Mouse (Mus musculus): ENCODE data around the gene 1700061G19Rik. TPM values are rescaled to one million over a fixed set of nuclear protein-coding genes. Genes with fewer than 3 reads are reported as not detected.
"Not testable (repeated sequence)": the region's sequence is repeated elsewhere in the genome, so short reads cannot be mapped to it uniquely, and the experiment has no call there.

The 1700061G19Rik gene
- polyA plus RNA-seq, 1 experiment from 2014 or later = 0.15 TPM

DNA sequence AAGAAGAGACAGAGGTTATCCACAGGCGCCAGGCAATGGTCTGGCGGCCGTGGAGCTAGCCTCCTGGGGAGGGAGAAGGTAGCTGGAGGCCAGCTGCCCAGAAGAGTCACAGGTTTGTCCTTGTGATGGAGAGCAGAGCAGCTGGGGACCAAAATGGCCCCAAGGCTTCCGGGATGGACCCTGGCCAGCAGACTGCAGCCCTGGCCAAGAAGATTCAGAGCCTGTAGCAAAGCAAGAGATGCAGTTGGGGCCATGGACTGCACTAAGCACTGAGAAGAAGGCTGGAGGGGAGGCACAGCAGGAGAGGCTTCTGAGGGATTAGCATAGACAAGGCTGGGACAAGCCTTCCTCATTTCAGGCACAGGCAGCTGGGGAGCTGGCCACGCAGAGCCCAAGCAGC is 27.4 kb downstream of the 1700061G19Rik start:
- Histone ChIP-seq H3K27ac (ENCODE audit: low read depth, low read length) (no peak overlapping the region), H3K36me3 (ENCODE audit: control insufficient read depth, insufficient read depth, low read length) (peaks cover 84% of the 10 kb centered on the region), H3K4me3 (ENCODE audit: low read length) (no peak overlapping the region), H3K9ac (ENCODE audit: low read depth, low read length) (no peak overlapping the region), H3K4me1 (ENCODE audit: control insufficient read depth, insufficient read depth, low read length) (no peaks in the 10 kb centered on the region), H3K9me3 (ENCODE audit: control insufficient read depth, low read length) (no peaks in the 10 kb centered on the region), H3K4me2 (replicated peaks; ENCODE audit: low read depth, low read length) (no peak overlapping the region), H3K27me3 (ENCODE audit: control insufficient read depth, insufficient read depth, low read length) (no peaks in the 10 kb centered on the region)
- ATAC-seq (ENCODE audit: low FRiP score, low TSS enrichment) = no peak
- WGBS = 90% methylated on average over 5 of the region's 5 CpGs

DNA sequence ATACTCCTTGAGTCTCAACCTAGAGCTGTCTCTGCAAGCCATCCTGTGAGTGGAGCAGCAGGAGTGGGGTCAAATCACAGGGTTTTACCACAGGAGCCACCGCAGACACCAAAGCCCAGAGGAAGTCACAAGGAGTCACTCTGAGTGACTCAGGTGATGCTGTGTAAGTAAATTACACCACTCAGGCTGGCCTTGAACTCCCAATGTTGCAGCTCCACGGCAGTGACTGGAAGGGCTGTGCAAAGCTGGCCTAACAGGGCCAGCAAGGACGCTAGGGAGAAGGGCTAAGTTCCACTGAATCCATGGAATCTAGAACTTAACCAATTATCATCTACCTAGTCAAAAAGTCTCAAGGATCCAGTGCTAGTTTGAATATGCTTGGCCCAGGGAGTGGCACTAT is 30.9 kb downstream of the 1700061G19Rik start:
- Histone ChIP-seq H3K36me3 (ENCODE audit: control insufficient read depth, insufficient read depth, low read length) (peaks cover 61% of the 10 kb centered on the region), H3K4me1 (ENCODE audit: control insufficient read depth, insufficient read depth, low read length) (no peaks in the 10 kb centered on the region)

DNA sequence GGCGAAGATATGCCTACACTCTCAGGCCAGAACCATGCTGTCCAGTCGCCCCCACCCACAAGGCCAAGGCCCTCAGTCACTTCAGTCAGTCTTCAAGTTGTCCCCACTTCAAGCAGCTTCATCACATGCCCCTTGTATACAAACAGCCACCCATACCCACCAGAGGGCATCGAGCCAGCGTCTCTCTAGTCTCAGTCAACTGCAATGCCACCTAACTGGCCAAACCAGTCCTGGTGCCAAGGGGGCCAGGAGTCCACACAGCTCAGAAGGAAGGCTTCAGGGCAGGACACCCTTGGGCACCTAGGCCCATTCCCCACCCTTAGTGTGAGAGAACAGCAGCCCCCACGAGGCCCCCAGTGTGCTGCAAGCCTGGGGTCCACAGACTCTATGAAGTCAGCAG is 31.8 kb downstream of the 1700061G19Rik start:
- peaks cover 61% of the 10 kb centered on the region for H3K36me3 ChIP-seq (ENCODE audit: control insufficient read depth, insufficient read depth, low read length)

More for the DNA sequence above, 30.9 kb downstream of the 1700061G19Rik start:
- Histone ChIP-seq H3K27ac (ENCODE audit: low read depth, low read length) (no peak overlapping the region), H3K4me2 (replicated peaks; ENCODE audit: low read depth, low read length) (no peak overlapping the region), H3K27me3 (ENCODE audit: control insufficient read depth, insufficient read depth, low read length) (no peaks in the 10 kb centered on the region), H3K4me3 (ENCODE audit: low read length) (no peak overlapping the region), H3K9ac (ENCODE audit: low read depth, low read length) (no peak overlapping the region), H3K9me3 (ENCODE audit: control insufficient read depth, low read length) (no peaks in the 10 kb centered on the region)
- no peak for ATAC-seq (ENCODE audit: low FRiP score, low TSS enrichment)
- 92% methylated on average over 3 of the region's 3 CpGs for WGBS

DNA sequence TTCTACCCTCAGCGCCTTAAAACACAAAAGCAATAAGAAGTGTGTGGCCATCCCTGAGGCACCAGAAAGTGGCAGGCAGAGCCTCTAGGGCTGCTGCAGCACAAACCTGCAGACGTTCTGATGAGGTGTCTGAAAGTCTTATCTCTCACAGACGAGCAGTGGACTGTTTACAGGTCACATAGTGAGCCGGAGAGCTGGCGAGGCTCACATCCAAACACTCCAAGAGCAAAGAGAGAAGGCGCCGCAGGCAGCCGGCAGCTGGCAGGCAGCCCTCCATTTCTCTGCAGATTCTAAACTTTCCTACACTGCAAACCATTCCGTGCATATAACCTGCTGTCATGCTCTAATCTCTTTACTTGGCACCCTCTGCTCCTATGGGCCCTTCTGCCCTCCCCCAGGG is 32.6 kb downstream of the 1700061G19Rik start:
- Histone ChIP-seq H3K4me1 (ENCODE audit: control insufficient read depth, insufficient read depth, low read length) (no peaks in the 10 kb centered on the region), H3K27ac (ENCODE audit: low read depth, low read length) (no peak overlapping the region), H3K36me3 (ENCODE audit: control insufficient read depth, insufficient read depth, low read length) (peaks cover 55% of the 10 kb centered on the region), H3K4me2 (replicated peaks; ENCODE audit: low read depth, low read length) (no peak overlapping the region), H3K9ac (ENCODE audit: low read depth, low read length) (no peak overlapping the region), H3K27me3 (ENCODE audit: control insufficient read depth, insufficient read depth, low read length) (no peaks in the 10 kb centered on the region), H3K9me3 (ENCODE audit: control insufficient read depth, low read length) (no peaks in the 10 kb centered on the region), H3K4me3 (ENCODE audit: low read length) (no peak overlapping the region)
- WGBS = 83% methylated on average over 9 of the region's 9 CpGs
- ATAC-seq (ENCODE audit: low FRiP score, low TSS enrichment) = no peak

More for the DNA sequence above, 31.8 kb downstream of the 1700061G19Rik start:
- ATAC-seq (ENCODE audit: low FRiP score, low TSS enrichment) = no peak
- H3K27me3 ChIP-seq (ENCODE audit: control insufficient read depth, insufficient read depth, low read length) = no peaks in the 10 kb centered on the region
- no peak overlapping the region for H3K9ac ChIP-seq (ENCODE audit: low read depth, low read length)
- no peak overlapping the region for H3K27ac ChIP-seq (ENCODE audit: low read depth, low read length)
- no peak overlapping the region for H3K4me2 ChIP-seq (replicated peaks; ENCODE audit: low read depth, low read length)
- H3K9me3 ChIP-seq (ENCODE audit: control insufficient read depth, low read length) = no peaks in the 10 kb centered on the region
- 85% methylated on average over 5 of the region's 5 CpGs for WGBS
- no peaks in the 10 kb centered on the region for H3K4me1 ChIP-seq (ENCODE audit: control insufficient read depth, insufficient read depth, low read length)
- H3K4me3 ChIP-seq (ENCODE audit: low read length) = no peak overlapping the region

DNA sequence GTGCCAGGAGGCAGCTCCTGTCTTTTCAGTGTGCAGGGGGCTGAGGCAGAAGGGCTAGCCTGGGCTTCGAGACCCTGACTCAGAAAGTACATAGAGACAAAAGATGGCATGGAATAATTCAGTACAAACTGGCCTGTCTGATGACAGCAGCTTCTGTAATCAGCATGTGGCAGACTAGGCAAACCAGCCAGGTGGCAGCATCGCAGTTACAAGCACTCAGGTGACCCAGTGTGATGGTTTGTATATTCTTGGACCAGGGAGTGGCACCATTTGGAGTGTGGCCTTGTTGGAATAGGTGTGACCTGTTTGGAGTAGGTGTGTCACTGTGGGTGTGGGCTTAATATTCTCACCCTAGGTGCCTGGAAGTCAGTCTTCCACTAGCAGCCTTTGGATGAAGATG is 34.5 kb downstream of the 1700061G19Rik start:
- WGBS = 97% methylated on average over 2 of the region's 2 CpGs
- not testable (repeated sequence) for ATAC-seq (ENCODE audit: low FRiP score, low TSS enrichment)

DNA sequence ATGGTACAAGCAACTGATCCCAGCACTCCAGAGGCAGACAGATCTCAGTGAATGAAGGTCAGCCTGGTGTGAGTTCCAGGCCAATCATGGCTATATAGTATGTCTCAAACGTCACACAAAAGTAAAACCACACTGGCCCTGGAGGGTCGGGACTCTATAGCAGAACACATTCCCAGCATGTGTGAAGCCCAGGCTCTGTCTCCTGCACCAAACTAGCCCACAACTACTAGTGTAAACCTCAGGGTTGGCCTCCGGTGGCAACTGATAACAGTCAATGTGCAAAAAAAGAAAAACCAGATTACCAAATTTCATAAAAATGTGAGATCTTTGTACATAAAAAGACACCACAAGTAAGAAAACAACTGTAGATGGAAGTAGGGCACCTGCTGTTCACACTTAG is 37.7 kb downstream of the 1700061G19Rik start:
- H3K4me1 ChIP-seq (ENCODE audit: control insufficient read depth, insufficient read depth, low read length) = no peaks in the 10 kb centered on the region
- no peak for ATAC-seq (ENCODE audit: low FRiP score, low TSS enrichment)
- no peaks in the 10 kb centered on the region for H3K9me3 ChIP-seq (ENCODE audit: control insufficient read depth, low read length)
- H3K27ac ChIP-seq (ENCODE audit: low read depth, low read length) = no peak overlapping the region
- H3K4me2 ChIP-seq (replicated peaks; ENCODE audit: low read depth, low read length) = no peak overlapping the region
- WGBS = 91% methylated on average over 3 of the region's 3 CpGs
- H3K9ac ChIP-seq (ENCODE audit: low read depth, low read length) = no peak overlapping the region
- H3K27me3 ChIP-seq (ENCODE audit: control insufficient read depth, insufficient read depth, low read length) = no peaks in the 10 kb centered on the region
- peaks cover 55% of the 10 kb centered on the region for H3K36me3 ChIP-seq (ENCODE audit: control insufficient read depth, insufficient read depth, low read length)
- no peak overlapping the region for H3K4me3 ChIP-seq (ENCODE audit: low read length)

More for the DNA sequence above, 34.5 kb downstream of the 1700061G19Rik start:
- not testable (repeated sequence) for H3K9ac ChIP-seq (ENCODE audit: low read depth, low read length); H3K4me3 ChIP-seq (ENCODE audit: low read length); H3K4me1 ChIP-seq (ENCODE audit: control insufficient read depth, insufficient read depth, low read length); H3K4me2 ChIP-seq (replicated peaks; ENCODE audit: low read depth, low read length); H3K27me3 ChIP-seq (ENCODE audit: control insufficient read depth, insufficient read depth, low read length); H3K9me3 ChIP-seq (ENCODE audit: control insufficient read depth, low read length); H3K27ac ChIP-seq (ENCODE audit: low read depth, low read length)
- H3K36me3 ChIP-seq (ENCODE audit: control insufficient read depth, insufficient read depth, low read length) = peaks cover 51% of the 10 kb centered on the region

DNA sequence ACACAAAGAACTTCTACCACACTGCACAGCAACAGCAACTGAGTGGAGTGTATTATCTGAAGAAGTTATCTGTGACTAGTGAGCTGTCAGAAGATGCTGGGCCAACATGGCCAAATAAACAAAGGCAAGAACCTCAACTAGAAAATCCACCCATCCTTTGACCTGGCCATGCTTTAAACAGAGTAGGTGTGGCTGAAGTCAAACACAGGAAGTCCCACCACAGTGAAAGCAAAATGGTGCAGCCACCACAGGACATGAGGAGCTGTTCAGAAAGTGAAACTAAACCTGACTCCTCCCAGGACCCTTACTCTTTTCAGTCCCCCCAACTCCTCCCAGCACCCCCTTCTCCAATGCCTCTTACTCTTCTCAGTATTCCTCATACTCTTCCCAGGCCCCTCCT is 38.2 kb downstream of the 1700061G19Rik start:
- no peak overlapping the region for H3K4me3 ChIP-seq (ENCODE audit: low read length)

DNA sequence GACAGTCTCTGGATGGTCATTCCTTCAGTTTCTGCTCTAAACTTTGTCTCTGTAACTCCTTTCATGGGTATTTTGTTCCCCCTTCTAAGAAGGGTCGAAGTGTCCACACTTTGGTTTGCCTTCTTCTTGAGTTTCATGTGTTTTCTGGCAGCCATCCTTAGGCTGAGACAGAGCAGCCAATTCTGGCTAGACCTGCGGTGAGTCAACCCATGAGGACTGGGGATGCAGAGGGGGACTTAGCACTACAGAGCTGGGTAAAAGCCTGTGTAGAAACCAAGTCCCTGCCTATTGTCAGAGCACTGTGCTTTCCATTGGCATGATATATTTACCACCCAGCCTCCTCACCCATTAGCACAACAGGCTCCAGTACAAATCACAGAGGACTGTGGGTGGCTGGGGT is 41.9 kb downstream of the 1700061G19Rik start:
- Histone ChIP-seq H3K27ac (ENCODE audit: low read depth, low read length) (no peak overlapping the region), H3K9ac (ENCODE audit: low read depth, low read length) (no peak overlapping the region), H3K27me3 (ENCODE audit: control insufficient read depth, insufficient read depth, low read length) (no peaks in the 10 kb centered on the region), H3K4me3 (ENCODE audit: low read length) (no peak overlapping the region), H3K4me1 (ENCODE audit: control insufficient read depth, insufficient read depth, low read length) (no peaks in the 10 kb centered on the region), H3K9me3 (ENCODE audit: control insufficient read depth, low read length) (no peaks in the 10 kb centered on the region), H3K4me2 (replicated peaks; ENCODE audit: low read depth, low read length) (no peak overlapping the region), H3K36me3 (ENCODE audit: control insufficient read depth, insufficient read depth, low read length) (peaks cover 75% of the 10 kb centered on the region)
- WGBS = 93% methylated on average over 2 of the region's 2 CpGs
- no peak for ATAC-seq (ENCODE audit: low FRiP score, low TSS enrichment)

More for the DNA sequence above, 38.2 kb downstream of the 1700061G19Rik start:
- no peak for ATAC-seq (ENCODE audit: low FRiP score, low TSS enrichment)
- Histone ChIP-seq H3K9me3 (ENCODE audit: control insufficient read depth, low read length) (no peaks in the 10 kb centered on the region), H3K9ac (ENCODE audit: low read depth, low read length) (no peak overlapping the region), H3K27me3 (ENCODE audit: control insufficient read depth, insufficient read depth, low read length) (no peaks in the 10 kb centered on the region), H3K4me2 (replicated peaks; ENCODE audit: low read depth, low read length) (no peak overlapping the region), H3K36me3 (ENCODE audit: control insufficient read depth, insufficient read depth, low read length) (peaks cover 58% of the 10 kb centered on the region), H3K27ac (ENCODE audit: low read depth, low read length) (no peak overlapping the region), H3K4me1 (ENCODE audit: control insufficient read depth, insufficient read depth, low read length) (no peaks in the 10 kb centered on the region)

DNA sequence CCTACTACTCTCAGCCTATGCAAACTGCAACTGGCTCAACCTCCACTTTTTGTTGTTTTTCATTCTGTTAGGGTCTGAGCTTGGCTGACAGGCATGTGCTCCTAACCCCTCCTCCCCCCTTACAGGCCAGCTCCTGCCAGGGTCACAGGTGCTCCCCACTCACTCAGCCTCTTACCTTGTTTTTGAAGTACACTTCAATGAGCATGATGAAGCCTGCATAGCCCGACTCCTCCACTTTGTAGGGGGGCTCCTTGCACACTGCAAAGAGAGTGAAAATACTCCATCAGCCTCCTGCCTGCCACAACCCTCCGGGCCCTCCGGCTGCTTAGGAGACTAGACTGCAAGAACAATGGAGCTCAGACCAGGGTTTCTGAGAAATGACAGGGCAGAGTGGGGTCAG is 44.4 kb downstream of the 1700061G19Rik start:
- Histone ChIP-seq H3K9ac (ENCODE audit: low read depth, low read length) (no peak overlapping the region), H3K4me2 (replicated peaks; ENCODE audit: low read depth, low read length) (no peak overlapping the region), H3K4me1 (ENCODE audit: control insufficient read depth, insufficient read depth, low read length) (no peaks in the 10 kb centered on the region), H3K27me3 (ENCODE audit: control insufficient read depth, insufficient read depth, low read length) (no peaks in the 10 kb centered on the region), H3K27ac (ENCODE audit: low read depth, low read length) (no peak overlapping the region), H3K4me3 (ENCODE audit: low read length) (no peak overlapping the region), H3K9me3 (ENCODE audit: control insufficient read depth, low read length) (peaks cover 2% of the 10 kb centered on the region; the same call in 1 of the 2 replicates), H3K36me3 (ENCODE audit: control insufficient read depth, insufficient read depth, low read length) (peaks cover 71% of the 10 kb centered on the region)
- 83% methylated on average over 3 of the region's 3 CpGs for WGBS
- ATAC-seq (ENCODE audit: low FRiP score, low TSS enrichment) = no peak

Data from kidney, embryonic 14.5 days (tissue).